In the genomic region with DNA sequence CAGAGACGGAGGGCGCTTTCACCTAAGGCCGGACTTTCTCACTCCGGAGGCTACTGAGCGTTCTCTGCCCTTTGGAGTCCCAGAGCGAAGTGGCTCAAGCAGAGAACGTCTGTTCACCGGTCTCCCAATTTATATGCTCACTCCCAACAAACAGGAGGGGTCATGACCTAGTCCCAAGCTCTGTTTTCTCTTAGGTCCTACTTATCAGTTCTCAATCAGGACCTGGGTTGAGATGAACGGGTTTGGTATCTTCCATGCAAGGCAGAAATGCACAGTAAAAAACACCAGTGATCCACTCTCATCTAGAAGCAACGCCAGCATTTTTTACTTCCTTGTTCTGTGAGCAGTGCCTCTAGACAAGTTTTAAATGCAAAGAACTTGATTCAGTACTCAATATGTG, we compare ENCODE assay signal across 12 mouse cellular contexts. TPM values are rescaled to one million over a fixed set of nuclear protein-coding genes. Genes with fewer than 3 reads are reported as not detected.
DNase-seq lines count a peak whose midpoint lies in the region; ATAC-seq and TF ChIP-seq lines count a peak whose summit lies in the region.
"Had no signal": no experiment of that assay in that cellular context is flagged by ENCODE, and none has a peak within 500 bp of the region (broad histone marks: within the 10 kb centered on the region; RNA-seq: fewer than 3 reads in every experiment).

TSS of gene Rps6ka6 (minus strand) at position 101 of the 400 bp plus-strand sequence.

- no peak for DNase-seq in lung, postnatal 4 days
- DNase-seq in adrenal gland, postnatal 4 days (ENCODE audit: low spot score in 2 of 2): no peak
- DNase-seq in cerebellum, adult 2 months: no peak
- DNase-seq in spleen, adult 12 weeks (ENCODE audit: low spot score): no peak
- DNase-seq: adrenal gland, postnatal 10 days; gastrocnemius, postnatal 10 days; kidney, adult 18-20 months had no signal

- H3K9me3 ChIP-seq in lung, embryonic 16.5 days (ENCODE audit: control insufficient read depth, low read length): no peaks in the 10 kb centered on the region
- H3K9me3 ChIP-seq in forebrain, embryonic 15.5 days: no peaks in the 10 kb centered on the region
- H3K9me3 ChIP-seq in limb, embryonic 12.5 days: no peaks in the 10 kb centered on the region
- no peaks in the 10 kb centered on the region for H3K9me3 ChIP-seq in stomach, embryonic 16.5 days (replicated peaks; ENCODE audit: control insufficient read depth, low read length)
- H3K9me3 ChIP-seq: G1E had no signal

- no peak within 1 kb of the TSS for H3K9ac ChIP-seq in lung, embryonic 16.5 days (ENCODE audit: low read length)
- H3K9ac ChIP-seq in forebrain, embryonic 15.5 days (replicated peaks): no peak within 1 kb of the TSS
- H3K9ac ChIP-seq in limb, embryonic 12.5 days (replicated peaks): no peak within 1 kb of the TSS
- H3K9ac ChIP-seq in stomach, embryonic 16.5 days (ENCODE audit: low read length): no peak within 1 kb of the TSS

- H3K36me3 ChIP-seq in lung, embryonic 16.5 days (ENCODE audit: control insufficient read depth, insufficient read depth, low read length): no peaks in the 10 kb centered on the region
- no peaks in the 10 kb centered on the region for H3K36me3 ChIP-seq in forebrain, embryonic 15.5 days
- no peaks in the 10 kb centered on the region for H3K36me3 ChIP-seq in limb, embryonic 12.5 days
- no peaks in the 10 kb centered on the region for H3K36me3 ChIP-seq in stomach, embryonic 16.5 days (ENCODE audit: control insufficient read depth, insufficient read depth, low read length)
- H3K36me3 ChIP-seq: G1E had no signal

- no peaks in the 10 kb centered on the region for H3K27me3 ChIP-seq in lung, embryonic 16.5 days (ENCODE audit: control insufficient read depth, insufficient read depth, low read depth, low read length)
- H3K27me3 ChIP-seq in forebrain, embryonic 15.5 days: no peaks in the 10 kb centered on the region
- H3K27me3 ChIP-seq in limb, embryonic 12.5 days: no peaks in the 10 kb centered on the region
- no peaks in the 10 kb centered on the region for H3K27me3 ChIP-seq in stomach, embryonic 16.5 days (ENCODE audit: control insufficient read depth, insufficient read depth, low read length)
- H3K27me3 ChIP-seq in cerebellum, adult 2 months (ENCODE audit: control insufficient read depth, insufficient read depth, low read length): no peaks in the 10 kb centered on the region

- TF ChIP-seq POLR2A in cerebellum, adult 2 months (IDR thresholded peaks at IDR 0.05; ENCODE audit: borderline replicate concordance, insufficient read depth, low read length): no peak

- ATAC-seq in lung, embryonic 16.5 days (ENCODE audit: low read depth): no peak
- no peak for ATAC-seq in forebrain, embryonic 15.5 days (replicated peaks)
- no peak for ATAC-seq in limb, embryonic 12.5 days (ENCODE audit: insufficient number of reproducible peaks, insufficient read depth, low FRiP score, low TSS enrichment, low read depth)
- no peak for ATAC-seq in stomach, embryonic 16.5 days (ENCODE audit: insufficient read depth, low FRiP score)

- no peak within 1 kb of the TSS for H3K4me3 ChIP-seq in lung, embryonic 16.5 days (ENCODE audit: low read length)
- no peak within 1 kb of the TSS for H3K4me3 ChIP-seq in forebrain, embryonic 15.5 days
- H3K4me3 ChIP-seq in limb, embryonic 12.5 days (replicated peaks): no peak within 1 kb of the TSS
- H3K4me3 ChIP-seq in stomach, embryonic 16.5 days (replicated peaks; ENCODE audit: low read length): no peak within 1 kb of the TSS
- no peak within 1 kb of the TSS for H3K4me3 ChIP-seq in cerebellum, adult 2 months (replicated peaks; ENCODE audit: insufficient read depth, low read depth, low read length)

- TF ChIP-seq CTCF in cerebellum, adult 2 months (IDR thresholded peaks at IDR 0.05; ENCODE audit: borderline replicate concordance, insufficient read depth, low read depth, low read length): no peak

- H3K4me2 ChIP-seq in lung, embryonic 16.5 days (ENCODE audit: low read depth, low read length): no peak within 1 kb of the TSS
- H3K4me2 ChIP-seq in forebrain, embryonic 15.5 days (replicated peaks): no peak within 1 kb of the TSS
- H3K4me2 ChIP-seq in limb, embryonic 12.5 days: no peak within 1 kb of the TSS
- H3K4me2 ChIP-seq in stomach, embryonic 16.5 days (ENCODE audit: low read depth, low read length): no peak within 1 kb of the TSS

- 49% methylated on average over 10 of the region's 10 CpGs for WGBS in lung, embryonic 16.5 days
- WGBS in forebrain, embryonic 15.5 days: 86% methylated on average over 10 of the region's 10 CpGs
- WGBS in limb, embryonic 12.5 days: 60% methylated on average over 10 of the region's 10 CpGs
- 54% methylated on average over 10 of the region's 10 CpGs for WGBS in stomach, embryonic 16.5 days
- WGBS in cerebellum, adult 2 months: 80% methylated on average over 10 of the region's 10 CpGs

- H3K4me1 ChIP-seq in lung, embryonic 16.5 days (replicated peaks; ENCODE audit: control insufficient read depth, insufficient read depth, low read length): no peaks in the 10 kb centered on the region
- no peaks in the 10 kb centered on the region for H3K4me1 ChIP-seq in forebrain, embryonic 15.5 days
- no peaks in the 10 kb centered on the region for H3K4me1 ChIP-seq in limb, embryonic 12.5 days (replicated peaks)
- H3K4me1 ChIP-seq in stomach, embryonic 16.5 days (ENCODE audit: control insufficient read depth, insufficient read depth, low read length): no peaks in the 10 kb centered on the region
- no peaks in the 10 kb centered on the region for H3K4me1 ChIP-seq in cerebellum, adult 2 months (ENCODE audit: control insufficient read depth, insufficient read depth, low read length)

- H3K27ac ChIP-seq in lung, embryonic 16.5 days (ENCODE audit: low read length): no peak within 1 kb of the TSS
- no peak within 1 kb of the TSS for H3K27ac ChIP-seq in forebrain, embryonic 15.5 days (replicated peaks)
- no peak within 1 kb of the TSS for H3K27ac ChIP-seq in limb, embryonic 12.5 days
- no peak within 1 kb of the TSS for H3K27ac ChIP-seq in stomach, embryonic 16.5 days (ENCODE audit: low read length)
- H3K27ac ChIP-seq in cerebellum, adult 2 months (ENCODE audit: insufficient read depth, low read length): no peak within 1 kb of the TSS

RNA-seq across cellular contexts. Expression of gene Rps6ka6, which starts in this region (rescaled TPM):
- polyA plus RNA-seq in lung, embryonic 16.5 days (2015; fragmentation: Nextera tagmentation; extraction: Ambion mirVana): 15.6 and 17.1 TPM in 2 replicates
- polyA plus RNA-seq in forebrain, embryonic 15.5 days (2015; fragmentation: Nextera tagmentation; extraction: Ambion mirVana): 31.6 and 32.6 TPM in 2 replicates
- polyA plus RNA-seq in limb, embryonic 12.5 days (2016; fragmentation: Nextera tagmentation; extraction: Ambion mirVana): 50.5 and 52.8 TPM in 2 replicates
- polyA plus RNA-seq in stomach, embryonic 16.5 days (2015; fragmentation: Nextera tagmentation; extraction: Ambion mirVana): 14.0 and 15.0 TPM in 2 replicates
- total RNA-seq in adrenal gland, postnatal 4 days (2021): 1 to 10 TPM; 6.2 to 7.2 TPM
- polyA plus RNA-seq in cerebellum, adult 2 months (2012; rRNA removed): 2.6 and 2.7 TPM in 2 replicates
- total RNA-seq: G1E had no signal
- polyA plus RNA-seq: G1E had no signal
